Mouse (Mus musculus) thymus, adult 2 months (tissue): ENCODE results near the gene Lax1. TPM values are rescaled to one million over a fixed set of nuclear protein-coding genes. Genes with fewer than 3 reads are reported as not detected.

Experiments
- DNase-seq: peaks from one replicate; pipeline ENCODE4 v3.0.0; 2021
- H3K27ac ChIP-seq: fragments of 200-500 bp; 2 replicates; pipeline ENCODE4 v1.5.1; 2012; ENCODE audit warnings: low read length, control low read depth; ENCODE audit not compliant: control insufficient read depth, insufficient read depth
- H3K27me3 ChIP-seq: fragments of 200-500 bp; 2 replicates; pipeline ENCODE4 v1.6.1; 2012; ENCODE audit warnings: mild to moderate bottlenecking, low read length, moderate library complexity, mixed read lengths; ENCODE audit not compliant: control insufficient read depth, insufficient read depth
- H3K36me3 ChIP-seq: fragments of 200-500 bp; 2 replicates; pipeline ENCODE4 v1.6.1; 2012; ENCODE audit warnings: mild to moderate bottlenecking, low read length, moderate library complexity; ENCODE audit not compliant: control insufficient read depth, insufficient read depth
- H3K4me1 ChIP-seq: fragments of 200-500 bp; replicated peaks from 2 replicates; pipeline ENCODE4 v1.6.1; 2012; ENCODE audit warnings: low read length; ENCODE audit not compliant: control insufficient read depth, insufficient read depth
- H3K4me3 ChIP-seq: fragments of 200-500 bp; 2 replicates; pipeline ENCODE4 v1.5.1; 2012; ENCODE audit warnings: mild to moderate bottlenecking, low read length, control low read depth, moderate library complexity; ENCODE audit not compliant: control insufficient read depth, insufficient read depth
- CTCF ChIP-seq: fragments of 200-500 bp; IDR thresholded peaks from 2 replicates; pipeline ENCODE4 v1.5.1; 2012; ENCODE audit warnings: mild to moderate bottlenecking, control low read depth, low read length, moderate library complexity, borderline replicate concordance; ENCODE audit not compliant: control insufficient read depth, poor library complexity, insufficient read depth; ENCODE audit errors: extremely low read depth
- POLR2A ChIP-seq: fragments of 200-500 bp; IDR thresholded peaks from 2 replicates; pipeline ENCODE4 v1.6.1; 2012; ENCODE audit warnings: mild to moderate bottlenecking, low read length, control low read depth, moderate library complexity; ENCODE audit not compliant: control insufficient read depth, poor library complexity, insufficient read depth; ENCODE audit errors: extremely low read depth
- WGBS: fragments of 180-500 bp; shearing (Covaris S2); methylation state at CpG from one replicate; pipeline ENCODE4 v1.1.7; 2018; 5-methylcytosine and 5-hydroxymethylcytosine counted together
- polyA plus RNA-seq: library from polyadenylated mRNA; depleted of rRNA; stranded (reverse); fragments of >200 nt; gene quantifications from 2 replicates; pipeline ENCODE4 v1.2.3, GENCODE M21; 2012

Gene Lax1
- polyA plus RNA-seq, 1 experiment: 21.9 TPM

GRCm38 (mm10) chr1:133693536-133694114, 3.7 kb upstream of the Lax1 start:
- Histone ChIP-seq H3K27me3 (no peaks in the 10 kb centered on the region), H3K27ac (no peak overlapping the region), H3K4me1 (peaks cover 45% of the 10 kb centered on the region), H3K36me3 (no peaks in the 10 kb centered on the region), H3K4me3 (no peak overlapping the region)
- no peak for TF ChIP-seq CTCF
- no peak for TF ChIP-seq POLR2A
- no peak for DNase-seq
- WGBS: 80% methylated on average over 11 of the region's 11 CpGs

GRCm38 (mm10) chr1:133692195-133692594, 2.3 kb upstream of the Lax1 start:
- 85% methylated on average over 4 of the region's 4 CpGs for WGBS
- TF ChIP-seq CTCF (no peak), POLR2A (no peak)
- Histone ChIP-seq H3K27me3 (no peaks in the 10 kb centered on the region), H3K4me3 (no peak overlapping the region), H3K27ac (no peak overlapping the region), H3K4me1 (peaks cover 48% of the 10 kb centered on the region), H3K36me3 (no peaks in the 10 kb centered on the region)
- DNase-seq: no peak

DNA sequence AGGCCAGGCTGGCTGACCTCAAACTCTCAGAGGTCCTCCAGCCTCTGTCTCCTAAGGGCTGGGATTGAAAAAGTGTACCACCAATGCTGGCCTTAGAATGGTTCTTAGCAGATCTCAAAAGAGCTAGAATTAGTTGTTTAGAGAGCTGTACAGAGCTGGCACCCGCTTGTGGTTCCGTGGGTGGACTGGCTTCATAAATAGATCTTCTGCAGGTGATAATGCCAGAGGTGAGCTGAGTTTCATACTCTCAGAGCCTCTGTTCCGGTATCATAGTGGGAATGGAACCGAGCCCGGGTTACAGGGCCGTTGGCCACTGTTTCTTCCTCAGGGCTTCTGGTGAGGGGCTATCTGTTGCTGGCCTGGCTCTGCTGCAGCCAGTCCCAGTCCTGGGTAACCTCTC, 1.1 kb upstream of the Lax1 start:
- Histone ChIP-seq H3K4me1 (peaks cover 48% of the 10 kb centered on the region), H3K4me3 (no peak overlapping the region), H3K27me3 (no peaks in the 10 kb centered on the region), H3K27ac (peak overlapping the region; percentile 32; the same call in 1 of the 2 replicates), H3K36me3 (no peaks in the 10 kb centered on the region)
- DNase-seq: no peak
- 69% methylated on average over 6 of the region's 6 CpGs for WGBS
- no peak for TF ChIP-seq POLR2A
- no peak for TF ChIP-seq CTCF

GRCm38 (mm10) chr1:133688301-133688700, 1.6 kb downstream of the Lax1 start:
- no peak for DNase-seq
- Histone ChIP-seq H3K36me3 (no peaks in the 10 kb centered on the region), H3K27me3 (no peaks in the 10 kb centered on the region), H3K4me3 (peak overlapping the region; percentile 28; the same call in 1 of the 2 replicates), H3K27ac (peak overlapping the region; percentile 36; the same call in 1 of the 2 replicates), H3K4me1 (peaks cover 27% of the 10 kb centered on the region)
- WGBS: 33% methylated on average over 7 of the region's 7 CpGs
- TF ChIP-seq CTCF (no peak), POLR2A (no peak)

DNA sequence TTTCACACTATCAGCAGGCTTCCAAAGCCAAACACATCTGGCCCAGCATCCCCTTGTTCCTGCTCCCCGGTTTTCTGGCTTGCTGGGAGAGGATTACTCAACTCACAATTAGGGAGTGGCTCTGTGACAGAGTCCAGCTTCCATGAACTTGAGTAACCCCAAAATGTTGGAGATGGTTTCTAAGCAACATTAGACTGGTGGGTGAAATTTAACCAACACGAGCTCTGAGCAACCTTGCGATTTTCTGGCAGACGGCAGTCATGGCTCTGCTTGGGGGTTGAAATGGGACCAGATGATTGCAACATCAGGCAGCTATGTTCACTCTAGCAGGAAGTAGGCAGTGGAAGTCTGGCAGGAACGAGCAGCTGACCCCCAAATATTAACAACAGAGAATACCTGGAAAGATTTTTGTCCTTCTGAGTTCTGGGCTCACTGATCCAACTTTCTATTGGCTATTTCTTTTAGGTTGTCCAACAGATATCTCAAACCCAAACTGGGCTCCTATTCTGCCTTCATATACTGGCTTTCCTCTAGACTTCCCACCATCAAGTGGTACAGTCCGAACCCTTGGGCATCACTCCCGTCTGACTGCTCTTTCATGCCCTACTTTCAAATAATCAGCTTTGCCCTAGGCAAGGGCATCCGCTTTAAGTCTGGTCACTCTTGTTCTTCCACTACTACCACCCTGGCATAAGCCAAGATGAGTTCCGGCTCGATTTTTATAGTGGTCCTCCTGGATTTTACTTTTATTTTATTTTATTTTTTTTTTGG, 4.0 kb downstream of the Lax1 start:
- WGBS: 94% methylated on average over 10 of the region's 10 CpGs
- 0 out of 2 replicates have a peak, but pooled peaks cover 3% of the 10 kb centered on the region for H3K36me3 ChIP-seq
- H3K27ac ChIP-seq: no peak overlapping the region
- peaks cover 19% of the 10 kb centered on the region for H3K4me1 ChIP-seq
- no peak for DNase-seq
- no peaks in the 10 kb centered on the region for H3K27me3 ChIP-seq
- TF ChIP-seq POLR2A (no peak), CTCF (no peak)
- no peak overlapping the region for H3K4me3 ChIP-seq

- WGBS: 54% methylated on average over 3 of the region's 3 CpGs
- no peak overlapping the region for H3K4me3 ChIP-seq
- no peaks in the 10 kb centered on the region for H3K27me3 ChIP-seq
- H3K4me1 ChIP-seq: no peaks in the 10 kb centered on the region
- H3K36me3 ChIP-seq: no peaks in the 10 kb centered on the region
- no peak for DNase-seq
- no peak for TF ChIP-seq POLR2A
- TF ChIP-seq CTCF: no peak
- H3K27ac ChIP-seq: no peak overlapping the region
Observed at GRCm38 (mm10) chr1:133671801-133672200, 18.1 kb downstream of the Lax1 start.

- Histone ChIP-seq H3K4me1 (no peaks in the 10 kb centered on the region), H3K27me3 (no peaks in the 10 kb centered on the region), H3K36me3 (no peaks in the 10 kb centered on the region), H3K27ac (no peak overlapping the region), H3K4me3 (no peak overlapping the region)
- WGBS: 66% methylated on average over 3 of the region's 3 CpGs
- TF ChIP-seq POLR2A: no peak
- TF ChIP-seq CTCF: no peak
- DNase-seq: no peak
Observed at GRCm38 (mm10) chr1:133671266-133671665, 18.6 kb downstream of the Lax1 start.
